Mouse (Mus musculus) midbrain, embryonic 13.5 days (tissue): ENCODE measurements around the gene Trhr2. TPM values are rescaled to one million over a fixed set of nuclear protein-coding genes. Genes with fewer than 3 reads are reported as not detected.
"Not testable (repeated sequence)": the region's sequence is repeated elsewhere in the genome, so short reads cannot be mapped to it uniquely, and the experiment has no call there.

Experiments used
- ATAC-seq: fragments of 200-750 bp; cut with Nextera tagmentation; 2 replicates; pipeline ENCODE4 v1.8.0; 2017; ENCODE audit warnings: mild to moderate bottlenecking, moderate TSS enrichment, moderate library complexity
- H3K27ac ChIP-seq: fragments of 300-500 bp; sonication (generic); 2 replicates; pipeline ENCODE4 v1.5.1; 2015; ENCODE audit warnings: inconsistent platforms, mild to moderate bottlenecking, moderate library complexity
- H3K27me3 ChIP-seq: fragments of 300-500 bp; sonication (generic); 2 replicates; pipeline ENCODE4 v1.6.1; 2015; ENCODE audit warnings: mild to moderate bottlenecking, inconsistent platforms
- H3K36me3 ChIP-seq: fragments of 300-500 bp; sonication (generic); 2 replicates; pipeline ENCODE4 v1.6.1; 2015; ENCODE audit warnings: mild to moderate bottlenecking, inconsistent platforms
- H3K4me1 ChIP-seq: fragments of 300-500 bp; sonication (generic); replicated peaks from 2 replicates; pipeline ENCODE4 v1.6.1; 2015; ENCODE audit warnings: inconsistent platforms
- H3K4me2 ChIP-seq: fragments of 300-500 bp; sonication (generic); replicated peaks from 2 replicates; pipeline ENCODE4 v1.6.1; 2015; ENCODE audit warnings: moderate library complexity, mild to moderate bottlenecking, inconsistent platforms
- H3K4me3 ChIP-seq: fragments of 300-500 bp; sonication (generic); replicated peaks from 2 replicates; pipeline ENCODE4 v1.5.1; 2015; ENCODE audit warnings: mild to moderate bottlenecking, inconsistent platforms
- H3K9ac ChIP-seq: fragments of 300-500 bp; sonication (generic); replicated peaks from 2 replicates; pipeline ENCODE4 v1.6.1; 2015; ENCODE audit warnings: mild to moderate bottlenecking, inconsistent platforms
- H3K9me3 ChIP-seq: fragments of 300-500 bp; sonication (generic); 2 replicates; pipeline ENCODE4 v1.6.1; 2016; ENCODE audit warnings: mild to moderate bottlenecking, inconsistent platforms
- WGBS: fragments of 180-500 bp; shearing (Covaris S2); methylation state at CpG from one replicate; pipeline ENCODE4 v1.1.7; 2015; 5-methylcytosine and 5-hydroxymethylcytosine counted together
- polyA plus RNA-seq: library from polyadenylated mRNA; unstranded; fragments of >200 nt; fragmentation: Nextera tagmentation; extraction: Ambion mirVana; gene quantifications from 2 replicates; pipeline ENCODE4 v1.2.1, GENCODE M21; 2015

Gene Trhr2
- polyA plus RNA-seq, 1 experiment from 2014 or later: not detected

GRCm38 (mm10) chr8:122325196-122325595 is 35.4 kb downstream of the Trhr2 start:
- Histone ChIP-seq H3K4me1 (peaks cover 87% of the 10 kb centered on the region), H3K4me3 (no peak overlapping the region), H3K9me3 (no peaks in the 10 kb centered on the region), H3K27me3 (0 out of 2 replicates have a peak, but pooled peaks cover 3% of the 10 kb centered on the region), H3K27ac (peak overlapping the region; percentile 35; the same call in 1 of the 2 replicates), H3K4me2 (peak overlapping the region; percentile 39; the same call in 1 of the 2 replicates), H3K36me3 (no peaks in the 10 kb centered on the region), H3K9ac (no peak overlapping the region)
- WGBS: 58% methylated on average over 2 of the region's 2 CpGs
- ATAC-seq: no peak

GRCm38 (mm10) chr8:122323951-122324402 is 36.6 kb downstream of the Trhr2 start:
- WGBS: 4% methylated on average over 13 of the region's 13 CpGs
- H3K36me3 ChIP-seq, H3K4me3 ChIP-seq, H3K4me2 ChIP-seq, H3K27me3 ChIP-seq, H3K9me3 ChIP-seq: not testable (repeated sequence)
- 0 out of 2 replicates have a peak, but pooled peaks have one; percentile 16 for ATAC-seq
- H3K27ac ChIP-seq: peak overlapping the region; percentile 53
- H3K9ac ChIP-seq: peak overlapping the region; percentile 44; the same call in 1 of the 2 replicates
- peaks cover 85% of the 10 kb centered on the region for H3K4me1 ChIP-seq

- ATAC-seq: no peak
- 0 out of 2 replicates have a peak, but pooled peaks cover 3% of the 10 kb centered on the region for H3K27me3 ChIP-seq
- no peaks in the 10 kb centered on the region for H3K9me3 ChIP-seq
- no peaks in the 10 kb centered on the region for H3K36me3 ChIP-seq
- peak overlapping the region; percentile 32; the same call in 1 of the 2 replicates for H3K9ac ChIP-seq
- no peak overlapping the region for H3K27ac ChIP-seq
- no peak overlapping the region for H3K4me3 ChIP-seq
- 64% methylated on average over 11 of the region's 11 CpGs for WGBS
- H3K4me1 ChIP-seq: peaks cover 77% of the 10 kb centered on the region
- no peak overlapping the region for H3K4me2 ChIP-seq
Measured at GRCm38 (mm10) chr8:122322792-122323191, 37.8 kb downstream of the Trhr2 start.

- Histone ChIP-seq H3K4me3 (no peak overlapping the region), H3K9ac (0 out of 2 replicates have a peak overlapping the region, but pooled peaks have one; percentile 32), H3K4me2 (no peak overlapping the region), H3K27me3 (0 out of 2 replicates have a peak, but pooled peaks cover 3% of the 10 kb centered on the region), H3K9me3 (no peaks in the 10 kb centered on the region), H3K4me1 (peaks cover 80% of the 10 kb centered on the region), H3K27ac (no peak overlapping the region), H3K36me3 (no peaks in the 10 kb centered on the region)
- 89% methylated on average over 7 of the region's 7 CpGs for WGBS
- ATAC-seq: no peak
Measured at GRCm38 (mm10) chr8:122322126-122322525, 38.4 kb downstream of the Trhr2 start.

GRCm38 (mm10) chr8:122321455-122321921 is 39.1 kb downstream of the Trhr2 start:
- peaks cover 79% of the 10 kb centered on the region for H3K4me1 ChIP-seq
- H3K27ac ChIP-seq: peak overlapping the region; percentile 12; the same call in 1 of the 2 replicates
- H3K4me3 ChIP-seq: no peak overlapping the region
- H3K9me3 ChIP-seq: no peaks in the 10 kb centered on the region
- 0 out of 2 replicates have a peak, but pooled peaks cover 3% of the 10 kb centered on the region for H3K27me3 ChIP-seq
- H3K36me3 ChIP-seq: no peaks in the 10 kb centered on the region
- WGBS: 66% methylated on average over 10 of the region's 10 CpGs
- no peak for ATAC-seq
- H3K4me2 ChIP-seq: no peak overlapping the region
- H3K9ac ChIP-seq: no peak overlapping the region; the same call in 1 of the 2 replicates

- Histone ChIP-seq H3K4me3 (no peak overlapping the region), H3K36me3 (no peaks in the 10 kb centered on the region), H3K4me1 (peaks cover 72% of the 10 kb centered on the region), H3K27me3 (0 out of 2 replicates have a peak, but pooled peaks cover 3% of the 10 kb centered on the region), H3K9ac (no peak overlapping the region), H3K27ac (peak overlapping the region; percentile 12; the same call in 1 of the 2 replicates), H3K9me3 (no peaks in the 10 kb centered on the region), H3K4me2 (no peak overlapping the region)
- no peak for ATAC-seq
- WGBS: 10% methylated on average over 3 of the region's 3 CpGs
Measured at GRCm38 (mm10) chr8:122320541-122320940, 40.0 kb downstream of the Trhr2 start.

- H3K27ac ChIP-seq: no peak overlapping the region
- H3K4me2 ChIP-seq: no peak overlapping the region
- peaks cover 71% of the 10 kb centered on the region for H3K4me1 ChIP-seq
- WGBS: 67% methylated on average over 7 of the region's 7 CpGs
- no peak for ATAC-seq
- H3K9ac ChIP-seq: no peak overlapping the region
- H3K36me3 ChIP-seq: no peaks in the 10 kb centered on the region
- 0 out of 2 replicates have a peak, but pooled peaks cover 3% of the 10 kb centered on the region for H3K27me3 ChIP-seq
- H3K9me3 ChIP-seq: no peaks in the 10 kb centered on the region
- H3K4me3 ChIP-seq: no peak overlapping the region
Measured at GRCm38 (mm10) chr8:122319708-122320075, 40.9 kb downstream of the Trhr2 start.

- H3K4me2 ChIP-seq: no peak overlapping the region
- H3K9ac ChIP-seq: no peak overlapping the region
- WGBS: 67% methylated on average over 8 of the region's 11 CpGs
- no peak for ATAC-seq
- no peaks in the 10 kb centered on the region for H3K9me3 ChIP-seq
- no peaks in the 10 kb centered on the region for H3K36me3 ChIP-seq
- 0 out of 2 replicates have a peak, but pooled peaks cover 3% of the 10 kb centered on the region for H3K27me3 ChIP-seq
- no peak overlapping the region for H3K4me3 ChIP-seq
- no peak overlapping the region for H3K27ac ChIP-seq
- H3K4me1 ChIP-seq: peaks cover 66% of the 10 kb centered on the region
Measured at GRCm38 (mm10) chr8:122319045-122319707, 41.4 kb downstream of the Trhr2 start.

- Histone ChIP-seq H3K36me3 (no peaks in the 10 kb centered on the region), H3K27me3 (0 out of 2 replicates have a peak, but pooled peaks cover 3% of the 10 kb centered on the region), H3K4me3 (no peak overlapping the region), H3K4me2 (no peak overlapping the region), H3K27ac (no peak overlapping the region), H3K9ac (no peak overlapping the region), H3K4me1 (peaks cover 57% of the 10 kb centered on the region), H3K9me3 (no peaks in the 10 kb centered on the region)
- WGBS: 52% methylated on average over 8 of the region's 8 CpGs
- ATAC-seq: no peak
Measured at GRCm38 (mm10) chr8:122317918-122318475, 42.5 kb downstream of the Trhr2 start.

- 68% methylated on average over 2 of the region's 2 CpGs for WGBS
- H3K9me3 ChIP-seq: no peaks in the 10 kb centered on the region
- no peaks in the 10 kb centered on the region for H3K36me3 ChIP-seq
- no peak overlapping the region for H3K27ac ChIP-seq
- no peak overlapping the region for H3K4me3 ChIP-seq
- H3K4me2 ChIP-seq: no peak overlapping the region
- no peak for ATAC-seq
- peaks cover 41% of the 10 kb centered on the region for H3K4me1 ChIP-seq
- H3K27me3 ChIP-seq: no peaks in the 10 kb centered on the region
- H3K9ac ChIP-seq: no peak overlapping the region
Measured at GRCm38 (mm10) chr8:122316402-122316801, 44.1 kb downstream of the Trhr2 start.

- no peak overlapping the region for H3K4me3 ChIP-seq
- WGBS: 63% methylated on average over 13 of the region's 13 CpGs
- H3K4me2 ChIP-seq: no peak overlapping the region
- ATAC-seq: no peak
- no peaks in the 10 kb centered on the region for H3K9me3 ChIP-seq
- peaks cover 27% of the 10 kb centered on the region for H3K4me1 ChIP-seq
- no peak overlapping the region for H3K9ac ChIP-seq
- no peaks in the 10 kb centered on the region for H3K36me3 ChIP-seq
- H3K27ac ChIP-seq: no peak overlapping the region
- no peaks in the 10 kb centered on the region for H3K27me3 ChIP-seq
Measured at GRCm38 (mm10) chr8:122314899-122315496, 45.5 kb downstream of the Trhr2 start.

- Histone ChIP-seq H3K9ac (no peak overlapping the region), H3K4me2 (no peak overlapping the region), H3K9me3 (no peaks in the 10 kb centered on the region), H3K27ac (no peak overlapping the region), H3K36me3 (no peaks in the 10 kb centered on the region), H3K27me3 (no peaks in the 10 kb centered on the region), H3K4me3 (no peak overlapping the region), H3K4me1 (peaks cover 20% of the 10 kb centered on the region)
- no peak for ATAC-seq
- WGBS: 70% methylated on average over 12 of the region's 12 CpGs
Measured at GRCm38 (mm10) chr8:122313310-122313709, 47.2 kb downstream of the Trhr2 start.
